In genomic region chr10:81016645-81017044, GRCm38 (mm10) we compare ENCODE assay signal across 8 mouse cellular contexts. TPM values are rescaled to one million over a fixed set of nuclear protein-coding genes. Genes with fewer than 3 reads are reported as not detected.
DNase-seq lines count a peak whose midpoint lies in the region; ATAC-seq and TF ChIP-seq lines count a peak whose summit lies in the region.
"Had no signal": no experiment of that assay in that cellular context is flagged by ENCODE, and none has a peak within 500 bp of the region (broad histone marks: within the 10 kb centered on the region; RNA-seq: fewer than 3 reads in every experiment).

No protein-coding gene starts in this region.

- in situ Hi-C loops in ES-E14 (cut with MboI; ENCODE audit: low sequenced_read_pairs in 2 of 2, unreplicated experiment in 2 of 2), result no loop called here

- no peak overlapping the region for H3K4me2 ChIP-seq in liver, embryonic 12.5 days
- H3K4me2 ChIP-seq in lung, embryonic 14.5 days, result no peak overlapping the region
- no peak overlapping the region for H3K4me2 ChIP-seq in stomach, postnatal 0 days (replicated peaks; ENCODE audit: low read depth)
- H3K4me2 ChIP-seq: midbrain, embryonic 12.5 days had no signal

- no peaks in the 10 kb centered on the region for H3K9me3 ChIP-seq in liver, embryonic 12.5 days (replicated peaks)
- H3K9me3 ChIP-seq in ES-E14 (ENCODE audit: control insufficient read depth, insufficient read depth, low read depth, low read length), result no peaks in the 10 kb centered on the region
- H3K9me3 ChIP-seq in lung, embryonic 14.5 days (ENCODE audit: low read depth, low read length), result no peaks in the 10 kb centered on the region
- H3K9me3 ChIP-seq in stomach, postnatal 0 days (ENCODE audit: control insufficient read depth, low read length), result no peaks in the 10 kb centered on the region
- H3K9me3 ChIP-seq: midbrain, embryonic 12.5 days had no signal

- no peak for TF ChIP-seq POLR2A in bone marrow, adult 2 months (IDR thresholded peaks at IDR 0.05; ENCODE audit: borderline replicate concordance, control insufficient read depth, low read depth, low read length)

- no peak for TF ChIP-seq EP300 in stomach, postnatal 0 days (optimal IDR thresholded peaks at IDR 0.05)

- H3K4me3 ChIP-seq in liver, embryonic 12.5 days, result no peak overlapping the region
- H3K4me3 ChIP-seq in ES-E14 (ENCODE audit: insufficient read depth in 1 of 2, low read depth in 1 of 2, low read length in 2 of 2, poor library complexity in 1 of 2, severe bottlenecking in 1 of 2), result no peak overlapping the region
- no peak overlapping the region for H3K4me3 ChIP-seq in bone marrow, adult 2 months (replicated peaks; ENCODE audit: control insufficient read depth, low read depth, low read length)
- H3K4me3 ChIP-seq in lung, embryonic 14.5 days (ENCODE audit: low read depth, low read length), result no peak overlapping the region
- H3K4me3 ChIP-seq in stomach, postnatal 0 days (ENCODE audit: low read depth, low read length), result no peak overlapping the region
- H3K4me3 ChIP-seq: midbrain, embryonic 12.5 days had no signal

- no peaks in the 10 kb centered on the region for H3K36me3 ChIP-seq in liver, embryonic 12.5 days
- no peaks in the 10 kb centered on the region for H3K36me3 ChIP-seq in ES-E14 (ENCODE audit: control insufficient read depth, insufficient read depth, low read length, poor library complexity, severe bottlenecking)
- H3K36me3 ChIP-seq in lung, embryonic 14.5 days (ENCODE audit: insufficient read depth), result no peaks in the 10 kb centered on the region
- H3K36me3 ChIP-seq in stomach, postnatal 0 days (ENCODE audit: control insufficient read depth, insufficient read depth, low read length), result no peaks in the 10 kb centered on the region
- H3K36me3 ChIP-seq: midbrain, embryonic 12.5 days had no signal

- peak; percentile 81 for TF ChIP-seq CTCF in bone marrow, adult 2 months (IDR thresholded peaks at IDR 0.05; ENCODE audit: control insufficient read depth, insufficient read depth, low read length)
- peak; percentile 83 for TF ChIP-seq CTCF in lung, embryonic 14.5 days (IDR thresholded peaks at IDR 0.05; ENCODE audit: low read depth)
- peak; percentile 85 for TF ChIP-seq CTCF in stomach, postnatal 0 days (IDR thresholded peaks at IDR 0.05; ENCODE audit: low read depth)

- no peak overlapping the region for H3K27ac ChIP-seq in liver, embryonic 12.5 days
- no peak overlapping the region for H3K27ac ChIP-seq in ES-E14 (ENCODE audit: insufficient read depth, low read depth, low read length, poor library complexity, severe bottlenecking)
- no peak overlapping the region for H3K27ac ChIP-seq in bone marrow, adult 2 months (ENCODE audit: control insufficient read depth, insufficient read depth, low read depth, low read length, poor library complexity)
- H3K27ac ChIP-seq in lung, embryonic 14.5 days (ENCODE audit: low read depth), result no peak overlapping the region
- H3K27ac ChIP-seq in stomach, postnatal 0 days (replicated peaks), result no peak overlapping the region
- H3K27ac ChIP-seq: midbrain, embryonic 12.5 days had no signal

- ATAC-seq in liver, embryonic 12.5 days, result no peak
- ATAC-seq in lung, embryonic 14.5 days (ENCODE audit: insufficient read depth), result no peak
- ATAC-seq in stomach, postnatal 0 days (ENCODE audit: low FRiP score, low TSS enrichment), result no peak

- DNase-seq in liver, result peak; percentile 67
- peak; percentile 48 for DNase-seq in ES-E14 (ENCODE audit: low read depth, low spot score)
- DNase-seq in gastrocnemius, adult 8-10 months (ENCODE audit: low spot score in 2 of 2), result peak; percentile 47 to 49
- DNase-seq in lung, embryonic 14.5 days, result peak; percentile 67
- DNase-seq in stomach, postnatal 0 days (ENCODE audit: low spot score), result peak; percentile 73

- peaks cover 27% of the 10 kb centered on the region for H3K4me1 ChIP-seq in liver, embryonic 12.5 days
- H3K4me1 ChIP-seq in ES-E14 (ENCODE audit: control insufficient read depth in 2 of 2, insufficient read depth in 2 of 2, low read length in 2 of 2, poor library complexity in 1 of 2), result peaks cover 2 to 18% of the 10 kb centered on the region in 2 experiments; a peak in 2 of 4 replicates
- H3K4me1 ChIP-seq in bone marrow, adult 2 months (ENCODE audit: control insufficient read depth, insufficient read depth, low read length), result peaks cover 2% of the 10 kb centered on the region; the same call in 1 of the 2 replicates
- 0 out of 2 replicates have a peak, but pooled peaks cover 3% of the 10 kb centered on the region for H3K4me1 ChIP-seq in lung, embryonic 14.5 days (ENCODE audit: insufficient read depth)
- no peaks in the 10 kb centered on the region for H3K4me1 ChIP-seq in stomach, postnatal 0 days (replicated peaks; ENCODE audit: control insufficient read depth, insufficient read depth)

- 4% methylated on average over 7 of the region's 7 CpGs for WGBS in liver, embryonic 12.5 days (ENCODE audit: insufficient replicate concordance)
- 5% methylated on average over 7 of the region's 7 CpGs for WGBS in bone marrow, adult 2 months
- 8% methylated on average over 7 of the region's 7 CpGs for whole genome bisulfite sequencing in lung, embryonic 14.5 days
- 7% methylated on average over 7 of the region's 7 CpGs for WGBS in stomach, postnatal 0 days

- H3K9ac ChIP-seq in liver, embryonic 12.5 days, result no peak overlapping the region
- H3K9ac ChIP-seq in ES-E14 (ENCODE audit: insufficient read depth, low read depth, low read length, poor library complexity, severe bottlenecking), result no peak overlapping the region
- H3K9ac ChIP-seq in lung, embryonic 14.5 days, result no peak overlapping the region
- no peak overlapping the region for H3K9ac ChIP-seq in stomach, postnatal 0 days (ENCODE audit: low read length)
- H3K9ac ChIP-seq: midbrain, embryonic 12.5 days had no signal

- H3K27me3 ChIP-seq in liver, embryonic 12.5 days (replicated peaks), result peaks cover 48% of the 10 kb centered on the region
- peaks cover 3% of the 10 kb centered on the region; the same call in 1 of the 2 replicates for H3K27me3 ChIP-seq in lung, embryonic 14.5 days (ENCODE audit: insufficient read depth, low read length)
- H3K27me3 ChIP-seq in stomach, postnatal 0 days (ENCODE audit: control insufficient read depth, insufficient read depth, low read length), result no peaks in the 10 kb centered on the region

TF ChIP-seq in ES-E14, 5 proteins besides CTCF, POLR2A, EP300 and RAD21:
- TF ChIP-seq ZC3H11A (IDR thresholded peaks at IDR 0.05; ENCODE audit: borderline replicate concordance, low read depth, low read length), result no peak
- TF ChIP-seq CHD2 (IDR thresholded peaks at IDR 0.05; ENCODE audit: low read depth, low read length), result no peak
- no peak for TF ChIP-seq ZNF384 (IDR thresholded peaks at IDR 0.05; ENCODE audit: low read depth, low read length)
- no peak for TF ChIP-seq HCFC1 (IDR thresholded peaks at IDR 0.05; ENCODE audit: borderline replicate concordance, insufficient read depth, low read length)
- no peak for TF ChIP-seq MAFK (IDR thresholded peaks at IDR 0.05; ENCODE audit: insufficient read depth, low read depth, low read length)

RNA-seq across cellular contexts. Expression of gene Gng7, which starts 1.9 kb away (rescaled TPM):
- 0.80 and 0.81 TPM in 2 replicates for polyA plus RNA-seq in liver, embryonic 12.5 days (2016; fragmentation: Nextera tagmentation; extraction: Ambion mirVana)
- total RNA-seq in ES-E14 (2012; rRNA removed), result 0.79 and 0.94 TPM in 2 replicates
- polyA plus RNA-seq in bone marrow, adult 2 months (2011; ENCODE audit: insufficient read depth, insufficient read length, low replicate concordance, missing spikeins), result not detected in 2 replicates
- total RNA-seq in gastrocnemius, adult 8-10 months (2022), result 1 to 10 TPM; 1.1 to 2.7 (median 1.7) TPM
- 4.5 and 5.7 TPM in 2 replicates for polyA plus RNA-seq in lung, embryonic 14.5 days (2014; fragmentation: Nextera tagmentation; extraction: Ambion mirVana)
- 1.3 and 1.8 TPM in 2 replicates for polyA plus RNA-seq in stomach, postnatal 0 days (2015; fragmentation: Nextera tagmentation; extraction: Ambion mirVana)

RNA-seq across cellular contexts. Expression of gene Diras1, which starts 8.8 kb away (rescaled TPM):
- polyA plus RNA-seq in liver, embryonic 12.5 days (2016; fragmentation: Nextera tagmentation; extraction: Ambion mirVana), result not detected in 2 replicates
- total RNA-seq in ES-E14 (2012; rRNA removed), result 1.1 and 1.3 TPM in 2 replicates
- not detected in 2 replicates for polyA plus RNA-seq in bone marrow, adult 2 months (2011; ENCODE audit: insufficient read depth, insufficient read length, low replicate concordance, missing spikeins)
- total RNA-seq in gastrocnemius, adult 8-10 months (2022), result under 1 TPM in 1 of 4 experiments, not detected in 3; 0.24 TPM
- polyA plus RNA-seq in lung, embryonic 14.5 days (2014; fragmentation: Nextera tagmentation; extraction: Ambion mirVana), result 0.08 and 0.09 TPM in 2 replicates
- polyA plus RNA-seq in stomach, postnatal 0 days (2015; fragmentation: Nextera tagmentation; extraction: Ambion mirVana), result 0.40 and 0.42 TPM in 2 replicates

RNA-seq across cellular contexts. Expression of gene Slc39a3, which starts 20.6 kb away (rescaled TPM):
- 7.1 and 7.9 TPM in 2 replicates for polyA plus RNA-seq in liver, embryonic 12.5 days (2016; fragmentation: Nextera tagmentation; extraction: Ambion mirVana)
- total RNA-seq in ES-E14 (2012; rRNA removed), result 12.6 and 13.1 TPM in 2 replicates
- 3.7 and 3.9 TPM in 2 replicates for polyA plus RNA-seq in bone marrow, adult 2 months (2011; ENCODE audit: insufficient read depth, insufficient read length, low replicate concordance, missing spikeins)
- 10 to 100 TPM; 12.9 to 15.3 (median 13.9) TPM for total RNA-seq in gastrocnemius, adult 8-10 months (2022)
- 11.7 and 15.2 TPM in 2 replicates for polyA plus RNA-seq in lung, embryonic 14.5 days (2014; fragmentation: Nextera tagmentation; extraction: Ambion mirVana)
- 11.0 and 11.1 TPM in 2 replicates for polyA plus RNA-seq in stomach, postnatal 0 days (2015; fragmentation: Nextera tagmentation; extraction: Ambion mirVana)

RNA-seq across cellular contexts. Expression of gene Sgta, which starts 43.3 kb away (rescaled TPM):
- 89.2 and 91.3 TPM in 2 replicates for polyA plus RNA-seq in liver, embryonic 12.5 days (2016; fragmentation: Nextera tagmentation; extraction: Ambion mirVana)
- total RNA-seq in ES-E14 (2012; rRNA removed), result 113 and 116 TPM in 2 replicates
- polyA plus RNA-seq in bone marrow, adult 2 months (2011; ENCODE audit: insufficient read depth, insufficient read length, low replicate concordance, missing spikeins), result 26.2 and 52.3 TPM in 2 replicates
- 100 to 1,000 TPM in 3 of 4 experiments, 10 to 100 TPM in 1; 99.1 to 108 (median 105) TPM for total RNA-seq in gastrocnemius, adult 8-10 months (2022)
- 172 and 186 TPM in 2 replicates for polyA plus RNA-seq in lung, embryonic 14.5 days (2014; fragmentation: Nextera tagmentation; extraction: Ambion mirVana)
- polyA plus RNA-seq in stomach, postnatal 0 days (2015; fragmentation: Nextera tagmentation; extraction: Ambion mirVana), result 93.7 and 98.7 TPM in 2 replicates

RNA-seq across cellular contexts. Expression of gene Thop1, which starts 53.2 kb away (rescaled TPM):
- 48.5 and 50.8 TPM in 2 replicates for polyA plus RNA-seq in liver, embryonic 12.5 days (2016; fragmentation: Nextera tagmentation; extraction: Ambion mirVana)
- 155 and 174 TPM in 2 replicates for total RNA-seq in ES-E14 (2012; rRNA removed)
- 10.3 and 16.7 TPM in 2 replicates for polyA plus RNA-seq in bone marrow, adult 2 months (2011; ENCODE audit: insufficient read depth, insufficient read length, low replicate concordance, missing spikeins)
- total RNA-seq in gastrocnemius, adult 8-10 months (2022), result 10 to 100 TPM; 21.7 to 24.1 (median 22.9) TPM
- polyA plus RNA-seq in lung, embryonic 14.5 days (2014; fragmentation: Nextera tagmentation; extraction: Ambion mirVana), result 48.1 and 55.9 TPM in 2 replicates
- polyA plus RNA-seq in stomach, postnatal 0 days (2015; fragmentation: Nextera tagmentation; extraction: Ambion mirVana), result 77.2 and 83.8 TPM in 2 replicates
